Mouse (Mus musculus) E14TG2a.4 (cell line): ENCODE measurements around the gene Tyro3.

Source experiments
- CTCF ChIP-seq: conservative IDR thresholded peaks from 2 replicates; pipeline ENCODE4 v1.5.1; 2014; ENCODE audit warnings: low read length
- NANOG ChIP-seq: IDR thresholded peaks from 2 replicates; pipeline ENCODE4 v1.6.1; 2014; ENCODE audit warnings: borderline replicate concordance, low read length, mixed read lengths
- POU5F1 ChIP-seq: IDR thresholded peaks from 2 replicates; pipeline ENCODE4 v1.6.1; 2014; ENCODE audit warnings: low read length, borderline replicate concordance

- TF ChIP-seq CTCF: no peak
- TF ChIP-seq POU5F1: no peak
- no peak for TF ChIP-seq NANOG
Observed at GRCm38 (mm10) chr2:119821136-119821535, 23.6 kb downstream of the Tyro3 start.
